Mouse (Mus musculus): ENCODE results near the gene Bcl2a1b. TPM values are rescaled to one million over a fixed set of nuclear protein-coding genes. Genes with fewer than 3 reads are reported as not detected.
"Not testable (repeated sequence)": the region's sequence is repeated elsewhere in the genome, so short reads cannot be mapped to it uniquely, and the experiment has no call there.

Gene Bcl2a1b
- total RNA-seq, 1 experiment: 0.80 TPM

DNA sequence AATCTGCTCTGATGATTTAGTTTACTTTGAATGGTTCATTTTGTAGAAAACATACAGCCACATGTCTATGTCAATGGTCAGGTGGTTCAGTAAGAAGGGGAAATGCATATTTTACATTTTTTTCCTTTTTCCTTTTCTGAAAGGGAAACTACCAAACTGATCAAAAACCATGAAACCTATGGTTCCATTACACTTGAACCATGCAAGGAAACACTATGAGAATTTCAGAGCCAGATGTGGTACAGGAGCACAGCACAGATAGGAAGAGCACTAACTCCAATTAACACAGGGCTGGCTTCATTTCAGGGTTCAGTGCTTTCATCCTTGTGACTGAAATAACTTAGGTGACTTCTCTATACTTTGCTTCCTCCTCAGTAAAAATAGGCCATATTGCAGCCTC lies 3.2 kb downstream of the Bcl2a1b start:
- H3K9ac ChIP-seq (ENCODE audit: insufficient read depth, low read depth, low read length, poor library complexity, severe bottlenecking); in situ Hi-C loops (cut with MboI; ENCODE audit: low sequenced_read_pairs in 2 of 2, unreplicated experiment in 2 of 2); DNase-seq (ENCODE audit: low read depth, low spot score); H3K4me1 ChIP-seq (ENCODE audit: control insufficient read depth in 2 of 2, insufficient read depth in 2 of 2, low read length in 2 of 2, poor library complexity in 1 of 2); H3K36me3 ChIP-seq (ENCODE audit: control insufficient read depth, insufficient read depth, low read length, poor library complexity, severe bottlenecking); H3K27ac ChIP-seq (ENCODE audit: insufficient read depth, low read depth, low read length, poor library complexity, severe bottlenecking); H3K9me3 ChIP-seq (ENCODE audit: control insufficient read depth, insufficient read depth, low read depth, low read length); H3K4me3 ChIP-seq (ENCODE audit: insufficient read depth in 1 of 2, low read depth in 1 of 2, low read length in 2 of 2, poor library complexity in 1 of 2, severe bottlenecking in 1 of 2): not testable (repeated sequence)

DNA sequence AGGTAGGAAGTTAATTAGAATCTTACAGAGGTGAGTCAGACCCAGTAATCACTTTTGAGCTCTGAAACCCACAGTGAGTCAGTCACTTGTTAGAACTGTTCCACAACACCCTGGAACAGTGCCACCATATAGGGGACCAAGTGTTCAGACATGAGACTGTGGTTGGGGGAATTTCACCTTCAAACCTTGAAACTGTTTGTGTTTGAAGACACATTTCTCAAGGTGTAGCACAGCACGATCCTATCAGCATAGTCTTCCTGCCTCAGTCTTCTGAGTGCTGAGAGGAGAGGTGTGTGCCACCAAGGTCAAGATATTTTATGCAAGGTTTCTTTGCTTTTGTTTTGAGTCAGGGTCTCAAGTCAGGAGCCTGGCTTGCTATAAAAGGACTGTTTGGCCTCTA lies 9.9 kb downstream of the Bcl2a1b start:
- H3K36me3 ChIP-seq (ENCODE audit: control insufficient read depth, insufficient read depth, low read length, poor library complexity, severe bottlenecking); H3K9ac ChIP-seq (ENCODE audit: insufficient read depth, low read depth, low read length, poor library complexity, severe bottlenecking); H3K4me1 ChIP-seq (ENCODE audit: control insufficient read depth in 2 of 2, insufficient read depth in 2 of 2, low read length in 2 of 2, poor library complexity in 1 of 2); DNase-seq (ENCODE audit: low read depth, low spot score); H3K4me3 ChIP-seq (ENCODE audit: insufficient read depth in 1 of 2, low read depth in 1 of 2, low read length in 2 of 2, poor library complexity in 1 of 2, severe bottlenecking in 1 of 2); in situ Hi-C loops (cut with MboI; ENCODE audit: low sequenced_read_pairs in 2 of 2, unreplicated experiment in 2 of 2); H3K9me3 ChIP-seq (ENCODE audit: control insufficient read depth, insufficient read depth, low read depth, low read length); H3K27ac ChIP-seq (ENCODE audit: insufficient read depth, low read depth, low read length, poor library complexity, severe bottlenecking): not testable (repeated sequence)

DNA sequence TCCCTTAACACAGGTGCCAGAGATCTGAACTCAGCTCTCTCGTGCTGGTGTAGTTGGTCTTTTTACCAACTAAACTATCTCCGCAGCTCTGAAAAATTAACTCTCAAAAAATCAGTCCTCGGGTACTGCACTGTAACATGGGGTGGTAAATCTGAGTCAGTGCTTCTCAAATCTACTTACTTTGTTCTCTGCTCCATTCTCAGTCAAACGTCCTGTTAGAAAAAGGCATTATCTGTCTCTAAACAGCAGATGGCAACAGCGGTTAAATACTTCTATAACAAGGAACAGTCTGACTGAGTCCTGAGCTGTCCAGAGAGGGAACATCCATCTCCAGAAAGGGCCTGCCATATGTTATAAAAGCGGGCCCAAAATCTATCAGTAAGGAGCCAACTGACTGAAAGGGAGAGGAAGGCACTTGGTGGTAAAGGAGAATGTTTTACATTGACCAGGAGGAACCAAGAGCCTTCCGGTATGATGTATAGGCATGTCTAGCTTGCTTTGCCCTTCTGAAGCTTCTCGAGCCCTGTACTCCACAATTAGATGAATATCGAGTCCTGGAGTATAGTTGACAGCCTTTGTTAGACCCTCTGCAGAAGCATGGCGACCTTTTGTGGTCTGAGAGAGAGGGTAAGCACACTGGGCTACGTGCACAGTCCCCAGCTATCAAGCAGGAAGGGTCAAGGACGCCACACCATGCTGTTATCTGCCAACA lies 11.5 kb downstream of the Bcl2a1b start, which contains the start of gene Mthfs:
Mthfs (plus strand) TSS at position 324 of the 712 bp plus-strand sequence.
- H3K9me3 ChIP-seq (ENCODE audit: control insufficient read depth, insufficient read depth, low read depth, low read length); in situ Hi-C loops (cut with MboI; ENCODE audit: low sequenced_read_pairs in 2 of 2, unreplicated experiment in 2 of 2); H3K36me3 ChIP-seq (ENCODE audit: control insufficient read depth, insufficient read depth, low read length, poor library complexity, severe bottlenecking); H3K4me1 ChIP-seq (ENCODE audit: control insufficient read depth in 2 of 2, insufficient read depth in 2 of 2, low read length in 2 of 2, poor library complexity in 1 of 2); DNase-seq (ENCODE audit: low read depth, low spot score): not testable (repeated sequence)
- Histone ChIP-seq H3K4me3 (ENCODE audit: insufficient read depth in 1 of 2, low read depth in 1 of 2, low read length in 2 of 2, poor library complexity in 1 of 2, severe bottlenecking in 1 of 2) (peak within 1 kb of the TSS; percentile 55 to 72), H3K27ac (ENCODE audit: insufficient read depth, low read depth, low read length, poor library complexity, severe bottlenecking) (peak within 1 kb of the TSS; percentile 70; the same call in 1 of the 2 replicates), H3K9ac (ENCODE audit: insufficient read depth, low read depth, low read length, poor library complexity, severe bottlenecking) (peak within 1 kb of the TSS; percentile 59; the same call in 1 of the 2 replicates)

DNA sequence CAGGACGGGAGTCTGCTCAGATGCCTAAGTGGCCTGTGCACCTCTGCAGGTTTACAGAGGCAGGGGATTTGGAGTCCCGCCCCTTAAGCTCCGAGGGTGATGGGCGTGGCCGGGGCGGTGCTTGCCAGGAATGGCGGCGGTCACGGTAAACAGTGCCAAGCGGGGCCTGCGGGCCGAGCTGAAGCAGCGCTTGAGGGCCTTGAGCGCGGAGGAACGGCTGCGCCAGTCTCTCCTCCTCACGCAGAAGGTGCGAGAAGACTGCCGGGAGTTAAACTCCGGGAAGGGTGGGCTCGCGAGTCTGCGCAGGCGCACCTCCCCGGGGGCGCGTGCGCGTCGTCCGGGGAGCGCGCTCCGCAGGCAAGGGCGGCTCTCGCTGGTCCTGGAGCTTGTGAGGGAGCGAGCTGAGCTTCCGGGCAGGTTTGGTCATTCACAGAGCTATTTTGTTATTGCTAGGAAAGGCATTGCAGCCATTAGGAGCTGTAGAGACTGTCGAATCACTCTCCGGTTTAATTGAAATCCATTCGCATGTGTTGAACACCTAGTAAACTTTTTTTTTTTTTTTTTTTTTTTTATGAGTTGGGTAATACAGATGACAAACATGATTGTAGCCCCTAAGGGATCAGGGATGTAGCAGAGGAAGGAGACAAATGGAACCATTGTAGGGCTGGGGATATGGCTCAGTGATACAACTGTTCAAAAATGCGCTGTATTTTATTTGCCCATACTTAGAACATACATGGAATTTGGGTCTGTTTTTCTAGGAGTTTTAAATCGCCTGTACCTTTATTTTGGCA lies 12.3 kb downstream of the Bcl2a1b start:
- H3K36me3 ChIP-seq (ENCODE audit: control insufficient read depth, insufficient read depth, low read length, poor library complexity, severe bottlenecking); DNase-seq (ENCODE audit: low read depth, low spot score); in situ Hi-C loops (cut with MboI; ENCODE audit: low sequenced_read_pairs in 2 of 2, unreplicated experiment in 2 of 2); H3K9me3 ChIP-seq (ENCODE audit: control insufficient read depth, insufficient read depth, low read depth, low read length); H3K4me1 ChIP-seq (ENCODE audit: control insufficient read depth in 2 of 2, insufficient read depth in 2 of 2, low read length in 2 of 2, poor library complexity in 1 of 2): not testable (repeated sequence)
- peak overlapping the region; percentile 70; the same call in 1 of the 2 replicates for H3K27ac ChIP-seq (ENCODE audit: insufficient read depth, low read depth, low read length, poor library complexity, severe bottlenecking)
- H3K4me3 ChIP-seq (ENCODE audit: insufficient read depth in 1 of 2, low read depth in 1 of 2, low read length in 2 of 2, poor library complexity in 1 of 2, severe bottlenecking in 1 of 2): peak overlapping the region; percentile 55 to 72
- 0 out of 2 replicates have a peak, but pooled peaks have one; percentile 8 for TF ChIP-seq ZNF384 (IDR thresholded peaks at IDR 0.05; ENCODE audit: low read depth, low read length)
- H3K9ac ChIP-seq (ENCODE audit: insufficient read depth, low read depth, low read length, poor library complexity, severe bottlenecking): peak overlapping the region; percentile 59; the same call in 1 of the 2 replicates

DNA sequence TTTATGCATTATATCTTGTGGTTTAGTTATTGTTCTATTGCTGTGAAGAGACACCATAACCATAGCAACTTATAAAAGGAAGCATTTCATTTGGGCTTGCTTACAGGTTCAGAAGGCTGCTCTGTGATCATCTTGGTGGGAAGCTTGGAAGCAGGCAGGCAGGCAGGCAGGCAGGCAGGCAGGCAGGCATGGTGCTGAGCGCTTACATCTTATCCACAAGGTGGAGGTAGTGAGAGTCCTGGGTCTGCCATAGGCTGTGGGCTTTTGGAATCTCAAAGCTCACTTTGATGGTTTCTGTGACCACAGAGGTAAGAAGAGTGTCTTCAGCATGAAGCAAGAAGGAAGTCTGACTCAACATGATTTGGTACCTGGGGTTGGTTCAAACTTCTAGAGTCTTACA lies 13.4 kb downstream of the Bcl2a1b start:
- H3K4me3 ChIP-seq (ENCODE audit: insufficient read depth in 1 of 2, low read depth in 1 of 2, low read length in 2 of 2, poor library complexity in 1 of 2, severe bottlenecking in 1 of 2); H3K27ac ChIP-seq (ENCODE audit: insufficient read depth, low read depth, low read length, poor library complexity, severe bottlenecking); H3K36me3 ChIP-seq (ENCODE audit: control insufficient read depth, insufficient read depth, low read length, poor library complexity, severe bottlenecking); H3K9me3 ChIP-seq (ENCODE audit: control insufficient read depth, insufficient read depth, low read depth, low read length); DNase-seq (ENCODE audit: low read depth, low spot score); H3K9ac ChIP-seq (ENCODE audit: insufficient read depth, low read depth, low read length, poor library complexity, severe bottlenecking); in situ Hi-C loops (cut with MboI; ENCODE audit: low sequenced_read_pairs in 2 of 2, unreplicated experiment in 2 of 2); H3K4me1 ChIP-seq (ENCODE audit: control insufficient read depth in 2 of 2, insufficient read depth in 2 of 2, low read length in 2 of 2, poor library complexity in 1 of 2): not testable (repeated sequence)

DNA sequence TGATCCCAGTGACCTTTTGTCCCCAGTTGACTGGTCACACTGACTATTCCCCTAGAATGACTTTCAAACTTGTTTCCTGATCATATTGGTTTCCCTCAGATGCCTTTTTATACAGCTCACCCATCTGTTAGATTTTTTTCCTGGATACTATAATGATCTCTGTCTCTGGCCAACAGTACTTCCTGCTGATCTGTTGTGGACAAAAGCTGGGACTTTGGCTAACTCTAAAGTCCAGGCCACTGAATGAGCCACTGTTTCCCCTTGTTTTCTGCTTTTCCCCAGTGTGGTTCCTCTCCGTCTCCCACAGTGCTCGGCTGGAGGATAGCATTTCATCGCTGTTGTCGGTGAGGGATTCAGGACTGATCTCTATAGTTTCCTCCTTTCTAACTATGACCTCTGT lies 19.2 kb downstream of the Bcl2a1b start:
- H3K9ac ChIP-seq (ENCODE audit: insufficient read depth, low read depth, low read length, poor library complexity, severe bottlenecking); H3K9me3 ChIP-seq (ENCODE audit: control insufficient read depth, insufficient read depth, low read depth, low read length); H3K4me1 ChIP-seq (ENCODE audit: control insufficient read depth in 2 of 2, insufficient read depth in 2 of 2, low read length in 2 of 2, poor library complexity in 1 of 2); in situ Hi-C loops (cut with MboI; ENCODE audit: low sequenced_read_pairs in 2 of 2, unreplicated experiment in 2 of 2); H3K36me3 ChIP-seq (ENCODE audit: control insufficient read depth, insufficient read depth, low read length, poor library complexity, severe bottlenecking); H3K4me3 ChIP-seq (ENCODE audit: insufficient read depth in 1 of 2, low read depth in 1 of 2, low read length in 2 of 2, poor library complexity in 1 of 2, severe bottlenecking in 1 of 2); DNase-seq (ENCODE audit: low read depth, low spot score); H3K27ac ChIP-seq (ENCODE audit: insufficient read depth, low read depth, low read length, poor library complexity, severe bottlenecking): not testable (repeated sequence)

DNA sequence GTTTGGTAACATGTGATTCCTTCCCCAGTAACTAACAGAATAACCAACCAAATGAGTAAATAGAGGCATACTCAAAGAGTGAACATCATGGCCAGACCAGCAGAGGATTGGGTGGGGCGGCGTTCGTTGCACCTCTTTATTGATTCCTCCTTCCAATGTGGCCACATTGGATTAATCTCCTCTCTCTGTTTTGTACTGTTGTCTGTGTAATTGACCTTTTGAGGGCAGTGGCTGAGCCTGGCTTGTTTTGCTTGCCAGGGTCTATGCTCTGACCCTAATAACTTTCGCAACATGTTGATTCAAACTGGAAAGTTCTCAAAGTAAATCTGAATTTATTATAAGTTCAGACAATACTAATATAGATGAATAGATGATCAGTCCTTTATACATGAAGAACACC lies 20.7 kb downstream of the Bcl2a1b start:
- in situ Hi-C loops (cut with MboI; ENCODE audit: low sequenced_read_pairs in 2 of 2, unreplicated experiment in 2 of 2); H3K9ac ChIP-seq (ENCODE audit: insufficient read depth, low read depth, low read length, poor library complexity, severe bottlenecking); H3K4me3 ChIP-seq (ENCODE audit: insufficient read depth in 1 of 2, low read depth in 1 of 2, low read length in 2 of 2, poor library complexity in 1 of 2, severe bottlenecking in 1 of 2); H3K27ac ChIP-seq (ENCODE audit: insufficient read depth, low read depth, low read length, poor library complexity, severe bottlenecking); H3K4me1 ChIP-seq (ENCODE audit: control insufficient read depth in 2 of 2, insufficient read depth in 2 of 2, low read length in 2 of 2, poor library complexity in 1 of 2); H3K36me3 ChIP-seq (ENCODE audit: control insufficient read depth, insufficient read depth, low read length, poor library complexity, severe bottlenecking); DNase-seq (ENCODE audit: low read depth, low spot score); H3K9me3 ChIP-seq (ENCODE audit: control insufficient read depth, insufficient read depth, low read depth, low read length): not testable (repeated sequence)

DNA sequence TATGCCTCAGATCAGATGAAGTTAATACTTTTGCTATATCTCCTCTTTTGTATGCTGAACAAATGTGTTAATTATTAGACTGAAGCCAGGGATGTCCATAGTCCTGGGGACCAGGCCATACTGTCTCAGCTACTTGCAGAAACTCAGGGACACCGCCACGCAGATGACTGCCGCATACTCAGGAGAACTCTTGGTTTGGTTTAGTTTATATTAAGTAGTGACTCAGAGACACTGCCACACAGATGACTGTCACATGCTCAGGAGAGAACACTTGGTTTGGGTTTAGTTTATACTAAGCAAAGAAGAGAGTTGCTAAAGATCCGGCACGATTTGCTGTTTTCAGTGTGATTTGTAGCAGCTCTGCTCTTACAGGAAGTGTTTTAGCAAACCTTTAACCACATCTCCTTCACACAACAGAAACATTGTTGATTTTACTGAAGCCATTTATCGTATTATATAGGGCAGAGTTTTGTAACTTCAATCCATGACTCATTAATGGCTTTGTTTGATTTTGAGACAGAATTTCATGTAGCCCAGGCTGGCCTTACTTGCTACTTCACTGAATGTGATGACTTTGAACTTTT lies 21.8 kb downstream of the Bcl2a1b start:
- H3K4me1 ChIP-seq (ENCODE audit: control insufficient read depth in 2 of 2, insufficient read depth in 2 of 2, low read length in 2 of 2, poor library complexity in 1 of 2); in situ Hi-C loops (cut with MboI; ENCODE audit: low sequenced_read_pairs in 2 of 2, unreplicated experiment in 2 of 2); H3K4me3 ChIP-seq (ENCODE audit: insufficient read depth in 1 of 2, low read depth in 1 of 2, low read length in 2 of 2, poor library complexity in 1 of 2, severe bottlenecking in 1 of 2); H3K36me3 ChIP-seq (ENCODE audit: control insufficient read depth, insufficient read depth, low read length, poor library complexity, severe bottlenecking); DNase-seq (ENCODE audit: low read depth, low spot score); H3K27ac ChIP-seq (ENCODE audit: insufficient read depth, low read depth, low read length, poor library complexity, severe bottlenecking); H3K9me3 ChIP-seq (ENCODE audit: control insufficient read depth, insufficient read depth, low read depth, low read length); H3K9ac ChIP-seq (ENCODE audit: insufficient read depth, low read depth, low read length, poor library complexity, severe bottlenecking): not testable (repeated sequence)

Data from ES-E14 (cell line).